In the genomic region with DNA sequence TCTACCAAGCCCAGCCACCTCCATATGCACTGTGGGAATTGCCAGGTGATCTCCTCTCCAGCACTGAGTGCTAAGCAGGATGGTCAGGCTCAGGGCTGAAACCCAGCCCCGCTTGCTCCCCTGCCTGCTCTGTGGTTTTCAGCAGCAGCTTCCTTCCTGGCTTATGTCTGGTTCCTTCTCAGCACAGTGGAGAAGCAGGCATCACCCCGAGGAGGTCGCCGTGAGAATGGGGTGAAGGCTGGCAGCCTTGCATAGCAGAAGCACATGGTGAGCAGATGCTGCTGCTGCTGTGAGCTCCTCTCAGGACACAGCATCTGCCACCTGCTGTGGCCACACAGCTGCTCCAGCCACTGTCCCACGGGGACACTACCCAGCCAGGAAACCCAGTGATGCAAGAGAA, we compare ENCODE assay signal across 12 mouse cellular contexts. TPM values are rescaled to one million over a fixed set of nuclear protein-coding genes. Genes with fewer than 3 reads are reported as not detected.
DNase-seq lines count a peak whose midpoint lies in the region; ATAC-seq and TF ChIP-seq lines count a peak whose summit lies in the region.
"Had no signal": no experiment of that assay in that cellular context is flagged by ENCODE, and none has a peak within 500 bp of the region (broad histone marks: within the 10 kb centered on the region; RNA-seq: fewer than 3 reads in every experiment).

No protein-coding gene starts in this region.

- H3K27ac ChIP-seq in heart, embryonic 10.5 days, result peak overlapping the region; percentile 85
- H3K27ac ChIP-seq in lung, embryonic 16.5 days (ENCODE audit: low read length), result peak overlapping the region; percentile 44; the same call in 1 of the 2 replicates
- H3K27ac ChIP-seq in hindbrain, postnatal 0 days, result peak overlapping the region; percentile 73
- H3K27ac ChIP-seq: liver, embryonic 13.5 days had no signal

- no peak overlapping the region for H3K4me2 ChIP-seq in lung, embryonic 16.5 days (ENCODE audit: low read depth, low read length)
- H3K4me2 ChIP-seq in hindbrain, postnatal 0 days (ENCODE audit: low read depth, low read length), result no peak overlapping the region
- H3K4me2 ChIP-seq: liver, embryonic 13.5 days had no signal

- no peak for TF ChIP-seq CTCF in hindbrain, postnatal 0 days (IDR thresholded peaks at IDR 0.05; ENCODE audit: low read depth)

- H3K36me3 ChIP-seq in heart, embryonic 10.5 days, result no peaks in the 10 kb centered on the region
- no peaks in the 10 kb centered on the region for H3K36me3 ChIP-seq in lung, embryonic 16.5 days (ENCODE audit: control insufficient read depth, insufficient read depth, low read length)
- H3K36me3 ChIP-seq in hindbrain, postnatal 0 days (ENCODE audit: insufficient read depth, low read length), result no peaks in the 10 kb centered on the region
- H3K36me3 ChIP-seq: liver, embryonic 13.5 days had no signal

- H3K4me3 ChIP-seq in heart, embryonic 10.5 days, result peak overlapping the region; percentile 31; the same call in 1 of the 2 replicates
- no peak overlapping the region for H3K4me3 ChIP-seq in lung, embryonic 16.5 days (ENCODE audit: low read length)
- H3K4me3 ChIP-seq in hindbrain, postnatal 0 days (ENCODE audit: low read length), result no peak overlapping the region
- H3K4me3 ChIP-seq: liver, embryonic 13.5 days had no signal

- 37% methylated on average over 5 of the region's 5 CpGs for WGBS in heart, embryonic 10.5 days
- WGBS in lung, embryonic 16.5 days, result 33% methylated on average over 5 of the region's 5 CpGs
- WGBS in hindbrain, postnatal 0 days, result 42% methylated on average over 5 of the region's 5 CpGs

- H3K9ac ChIP-seq in lung, embryonic 16.5 days (ENCODE audit: low read length), result peak overlapping the region; percentile 27; the same call in 1 of the 2 replicates
- no peak overlapping the region for H3K9ac ChIP-seq in hindbrain, postnatal 0 days (replicated peaks; ENCODE audit: low read length)
- H3K9ac ChIP-seq: liver, embryonic 13.5 days had no signal

- DNase-seq in heart, embryonic 10.5 days (ENCODE audit: low spot score), result no peak
- no peak for DNase-seq in heart, adult 11 months
- DNase-seq in lung, postnatal 36 days, result no peak
- DNase-seq in hindbrain, postnatal 0 days (ENCODE audit: low spot score), result no peak
- DNase-seq in thymus, postnatal 25 days, result peak; percentile 32
- no peak for DNase-seq in spleen, adult 18-20 months
- DNase-seq in layer of hippocampus, postnatal 25 days (ENCODE audit: extremely low spot score in 1 of 2, low spot score in 1 of 2), result no peak
- DNase-seq: cerebellum, postnatal 36 days; heart, postnatal 36 days; liver, embryonic 13.5 days had no signal

- no peaks in the 10 kb centered on the region for H3K27me3 ChIP-seq in heart, embryonic 10.5 days (ENCODE audit: insufficient read depth, poor library complexity, severe bottlenecking)
- H3K27me3 ChIP-seq in lung, embryonic 16.5 days (ENCODE audit: control insufficient read depth, insufficient read depth, low read depth, low read length), result no peaks in the 10 kb centered on the region
- H3K27me3 ChIP-seq in hindbrain, postnatal 0 days (ENCODE audit: insufficient read depth, low read length), result no peaks in the 10 kb centered on the region

- peaks cover 72% of the 10 kb centered on the region for H3K4me1 ChIP-seq in heart, embryonic 10.5 days
- peaks cover 28% of the 10 kb centered on the region for H3K4me1 ChIP-seq in lung, embryonic 16.5 days (replicated peaks; ENCODE audit: control insufficient read depth, insufficient read depth, low read length)
- peaks cover 25% of the 10 kb centered on the region for H3K4me1 ChIP-seq in hindbrain, postnatal 0 days (ENCODE audit: insufficient read depth, low read length)

- no peak for ATAC-seq in lung, embryonic 16.5 days (ENCODE audit: low read depth)
- ATAC-seq in hindbrain, postnatal 0 days, result no peak; the same call in 1 of the 2 replicates
- ATAC-seq: activated CD4-positive, CD25-positive, alpha-beta regulatory T cell, adult 4 months had no signal

- no peaks in the 10 kb centered on the region for H3K9me3 ChIP-seq in heart, embryonic 10.5 days
- H3K9me3 ChIP-seq in lung, embryonic 16.5 days (ENCODE audit: control insufficient read depth, low read length), result no peaks in the 10 kb centered on the region
- H3K9me3 ChIP-seq in hindbrain, postnatal 0 days (ENCODE audit: low read length), result no peaks in the 10 kb centered on the region
- H3K9me3 ChIP-seq: liver, embryonic 13.5 days had no signal

RNA-seq across cellular contexts. Expression of gene Neurl1b, which starts 33.0 kb away (rescaled TPM):
- polyA plus RNA-seq in heart, embryonic 10.5 days (2016; fragmentation: Nextera tagmentation; extraction: Ambion mirVana), result 1.3 and 1.8 TPM in 2 replicates
- 1.8 and 2.3 TPM in 2 replicates for polyA plus RNA-seq in lung, embryonic 16.5 days (2015; fragmentation: Nextera tagmentation; extraction: Ambion mirVana)
- 60.4 and 67.5 TPM in 2 replicates for total RNA-seq in hindbrain, postnatal 0 days (2014; rRNA removed)
- polyA plus RNA-seq in hindbrain, postnatal 0 days (2015; fragmentation: Nextera tagmentation; extraction: Ambion mirVana), result 1.7 and 2.1 TPM in 2 replicates
- total RNA-seq in layer of hippocampus, postnatal 25 days (2021), result 10 to 100 TPM; 72.1 to 76.1 TPM
